Mouse (Mus musculus): ENCODE measurements around the gene Guk1. TPM values are rescaled to one million over a fixed set of nuclear protein-coding genes. Genes with fewer than 3 reads are reported as not detected.

Guk1 gene
- polyA plus RNA-seq (2014; fragmentation: Nextera tagmentation; extraction: Ambion mirVana) = 140 and 141 TPM in 2 replicates

DNA sequence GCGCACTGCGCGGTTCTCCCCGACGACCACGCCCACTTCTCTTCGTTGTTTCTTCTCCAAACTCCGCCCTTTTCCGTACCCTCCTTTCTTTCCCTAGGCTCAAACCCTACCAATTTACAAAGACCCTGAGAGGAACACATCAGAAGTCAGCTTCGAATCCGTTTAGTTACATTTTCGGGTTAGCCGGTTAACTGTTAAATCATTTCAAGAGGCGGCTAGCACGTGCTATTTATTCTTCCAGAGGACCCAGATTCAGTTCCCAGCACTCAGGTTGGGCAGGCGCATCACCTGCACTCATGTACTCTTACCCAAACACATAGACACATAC is at the start of gene Guk1:
TSS of gene Guk1 (minus strand) at position 154 of the 328 bp plus-strand sequence.
- Histone ChIP-seq H3K27me3 (ENCODE audit: insufficient read depth, low read length) (no peaks in the 10 kb centered on the region), H3K36me3 (ENCODE audit: insufficient read depth) (no peaks in the 10 kb centered on the region), H3K9ac (peak within 1 kb of the TSS; percentile 76), H3K4me3 (ENCODE audit: low read depth, low read length) (peak within 1 kb of the TSS; percentile 66), H3K4me2 (peak within 1 kb of the TSS; percentile 83), H3K27ac (ENCODE audit: low read depth) (peak within 1 kb of the TSS; percentile 94), H3K9me3 (ENCODE audit: low read depth, low read length) (no peaks in the 10 kb centered on the region), H3K4me1 (ENCODE audit: insufficient read depth) (peaks cover 6% of the 10 kb centered on the region; the same call in 1 of the 2 replicates)
- DNase-seq (no peak), ATAC-seq (ENCODE audit: insufficient read depth) (peak; percentile 26; the same call in 1 of the 2 replicates)
- no peak for TF ChIP-seq CTCF (IDR thresholded peaks at IDR 0.05; ENCODE audit: low read depth)
- WGBS = 4% methylated on average over 16 of the region's 16 CpGs

DNA sequence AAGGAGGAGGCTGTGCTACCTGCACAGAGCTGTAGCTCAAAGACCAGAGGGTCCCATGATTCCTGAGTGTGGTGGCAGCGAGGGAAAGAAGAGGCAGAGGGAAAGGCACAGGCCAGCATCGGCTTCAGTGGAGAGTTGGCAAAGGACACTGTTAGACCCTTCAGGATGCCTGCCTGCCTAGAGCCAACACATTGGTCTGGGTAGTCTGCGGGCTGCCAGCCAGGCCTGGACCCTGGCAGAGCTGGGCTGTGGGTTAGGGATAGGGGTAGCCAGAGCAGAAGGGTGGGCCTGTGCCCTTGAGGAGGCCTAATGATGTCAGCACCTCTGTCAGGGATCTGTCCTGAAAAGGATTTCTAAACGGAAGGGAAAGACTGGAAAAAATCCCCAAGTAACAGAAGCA is 47.8 kb upstream of the Guk1 start:
- WGBS = 76% methylated on average over 4 of the region's 4 CpGs
- no peaks in the 10 kb centered on the region for H3K27me3 ChIP-seq (ENCODE audit: insufficient read depth, low read length)
- TF ChIP-seq CTCF (IDR thresholded peaks at IDR 0.05; ENCODE audit: low read depth) = no peak
- H3K4me2 ChIP-seq = no peak overlapping the region
- H3K9me3 ChIP-seq (ENCODE audit: low read depth, low read length) = no peaks in the 10 kb centered on the region
- ATAC-seq (ENCODE audit: insufficient read depth) (no peak), DNase-seq (no peak)
- H3K4me1 ChIP-seq (ENCODE audit: insufficient read depth) = peaks cover 3% of the 10 kb centered on the region; the same call in 1 of the 2 replicates
- H3K4me3 ChIP-seq (ENCODE audit: low read depth, low read length) = no peak overlapping the region
- no peaks in the 10 kb centered on the region for H3K36me3 ChIP-seq (ENCODE audit: insufficient read depth)
- no peak overlapping the region for H3K9ac ChIP-seq
- H3K27ac ChIP-seq (ENCODE audit: low read depth) = no peak overlapping the region

DNA sequence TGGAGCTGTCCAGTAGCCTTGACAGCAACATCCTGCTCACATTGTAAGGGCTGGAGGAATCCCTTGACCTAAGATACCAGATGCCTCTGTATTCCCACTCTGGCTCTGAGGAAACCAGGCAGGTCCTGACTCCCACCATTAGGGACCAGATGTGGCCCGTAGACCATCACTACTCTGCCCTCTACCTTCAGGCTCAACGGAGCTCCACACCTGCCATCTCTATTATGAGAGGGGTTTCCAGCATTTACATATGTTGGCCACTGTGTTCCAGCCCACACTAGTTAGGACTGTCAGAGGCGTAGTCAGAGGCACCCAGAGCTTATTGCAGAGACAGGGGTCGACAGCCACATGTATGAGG is 47.4 kb upstream of the Guk1 start:
- H3K4me2 ChIP-seq = no peak overlapping the region
- no peaks in the 10 kb centered on the region for H3K9me3 ChIP-seq (ENCODE audit: low read depth, low read length)
- H3K27ac ChIP-seq (ENCODE audit: low read depth) = no peak overlapping the region
- TF ChIP-seq CTCF (IDR thresholded peaks at IDR 0.05; ENCODE audit: low read depth) = no peak
- no peak overlapping the region for H3K4me3 ChIP-seq (ENCODE audit: low read depth, low read length)
- H3K9ac ChIP-seq = no peak overlapping the region
- no peaks in the 10 kb centered on the region for H3K36me3 ChIP-seq (ENCODE audit: insufficient read depth)
- ATAC-seq (ENCODE audit: insufficient read depth) (no peak), DNase-seq (no peak)
- H3K4me1 ChIP-seq (ENCODE audit: insufficient read depth) = peaks cover 3% of the 10 kb centered on the region; the same call in 1 of the 2 replicates
- 43% methylated on average over 4 of the region's 4 CpGs for WGBS
- H3K27me3 ChIP-seq (ENCODE audit: insufficient read depth, low read length) = no peaks in the 10 kb centered on the region

DNA sequence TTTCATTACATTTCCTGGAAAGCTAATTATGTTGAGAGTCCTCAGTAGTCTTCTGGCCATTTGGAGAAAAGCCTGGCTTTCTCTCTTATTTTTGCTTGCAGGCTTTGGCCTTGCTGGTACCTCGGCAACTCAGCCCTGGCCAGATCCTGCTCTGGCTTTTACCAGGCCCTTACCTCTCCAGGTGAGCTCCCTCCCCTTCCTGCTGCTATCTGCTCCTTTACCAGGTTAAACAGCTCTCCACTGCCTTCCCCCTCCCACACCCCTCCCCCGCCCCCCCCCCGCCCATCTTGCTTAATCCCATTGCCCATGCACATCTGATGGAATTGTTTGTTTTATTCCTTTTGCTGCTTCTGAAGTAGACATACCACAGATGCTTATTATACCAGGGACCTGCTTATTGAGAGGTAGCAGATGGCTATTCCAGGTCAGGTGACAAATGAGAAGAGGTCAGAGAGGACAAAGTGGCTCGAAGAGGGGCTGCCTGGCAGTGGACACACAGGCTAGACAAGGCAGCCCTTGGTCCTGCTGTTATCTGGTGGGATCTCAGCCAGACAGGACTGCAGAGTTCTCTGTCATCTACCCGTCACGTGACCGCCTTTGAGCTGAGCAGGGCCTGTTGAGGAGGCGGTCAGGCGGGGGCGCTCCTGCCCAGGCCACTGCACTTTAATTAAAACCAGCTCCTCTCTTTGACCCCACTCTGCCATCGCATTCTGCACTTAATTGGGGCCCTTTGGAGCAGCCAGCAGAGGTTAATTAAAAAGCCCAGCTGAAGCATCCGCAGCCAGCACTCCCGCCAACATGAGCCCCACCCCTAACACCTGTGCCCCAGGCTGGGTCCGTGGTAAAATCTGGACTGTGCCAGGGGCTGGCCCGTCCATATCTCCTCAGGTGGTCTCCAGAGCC is 46.8 kb upstream of the Guk1 start:
- no peaks in the 10 kb centered on the region for H3K9me3 ChIP-seq (ENCODE audit: low read depth, low read length)
- peak; percentile 64 for TF ChIP-seq CTCF (IDR thresholded peaks at IDR 0.05; ENCODE audit: low read depth)
- DNase-seq (peak; percentile 61), ATAC-seq (ENCODE audit: insufficient read depth) (peak; percentile 70)
- no peaks in the 10 kb centered on the region for H3K27me3 ChIP-seq (ENCODE audit: insufficient read depth, low read length)
- no peak overlapping the region for H3K9ac ChIP-seq
- no peak overlapping the region for H3K4me2 ChIP-seq
- H3K36me3 ChIP-seq (ENCODE audit: insufficient read depth) = no peaks in the 10 kb centered on the region
- peaks cover 3% of the 10 kb centered on the region; the same call in 1 of the 2 replicates for H3K4me1 ChIP-seq (ENCODE audit: insufficient read depth)
- WGBS = 4% methylated on average over 14 of the region's 15 CpGs
- H3K4me3 ChIP-seq (ENCODE audit: low read depth, low read length) = no peak overlapping the region
- no peak overlapping the region for H3K27ac ChIP-seq (ENCODE audit: low read depth)

DNA sequence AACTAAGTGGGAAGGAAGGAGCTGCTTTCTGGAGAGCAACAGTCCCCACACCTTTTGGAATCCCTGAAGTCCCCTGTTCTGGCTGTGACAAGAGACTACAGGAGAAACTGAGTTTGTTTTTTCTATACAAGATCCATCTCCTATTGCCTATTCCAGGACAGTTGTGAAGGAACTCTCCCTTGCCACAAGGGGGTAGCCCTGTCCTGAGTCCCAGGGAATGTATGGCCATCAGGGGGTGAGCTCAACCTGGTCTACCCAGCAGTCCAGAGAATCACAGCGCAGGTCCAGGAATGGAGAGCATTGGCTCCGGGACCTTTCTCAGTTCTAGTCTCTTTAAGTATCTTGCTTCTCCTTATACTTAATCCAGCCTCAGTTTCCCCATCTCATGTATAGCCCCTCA is 40.8 kb upstream of the Guk1 start:
- peak; percentile 43 for TF ChIP-seq CTCF (IDR thresholded peaks at IDR 0.05; ENCODE audit: low read depth)
- no peak for ATAC-seq (ENCODE audit: insufficient read depth)
- no peak overlapping the region for H3K4me2 ChIP-seq
- DNase-seq = no peak
- H3K4me3 ChIP-seq (ENCODE audit: low read depth, low read length) = no peak overlapping the region
- WGBS = 51% methylated on average over 2 of the region's 2 CpGs
- H3K9ac ChIP-seq = no peak overlapping the region
- no peak overlapping the region for H3K27ac ChIP-seq (ENCODE audit: low read depth)
- H3K27me3 ChIP-seq (ENCODE audit: insufficient read depth, low read length) = no peaks in the 10 kb centered on the region
- no peaks in the 10 kb centered on the region for H3K4me1 ChIP-seq (ENCODE audit: insufficient read depth)
- H3K9me3 ChIP-seq (ENCODE audit: low read depth, low read length) = no peaks in the 10 kb centered on the region
- no peaks in the 10 kb centered on the region for H3K36me3 ChIP-seq (ENCODE audit: insufficient read depth)

DNA sequence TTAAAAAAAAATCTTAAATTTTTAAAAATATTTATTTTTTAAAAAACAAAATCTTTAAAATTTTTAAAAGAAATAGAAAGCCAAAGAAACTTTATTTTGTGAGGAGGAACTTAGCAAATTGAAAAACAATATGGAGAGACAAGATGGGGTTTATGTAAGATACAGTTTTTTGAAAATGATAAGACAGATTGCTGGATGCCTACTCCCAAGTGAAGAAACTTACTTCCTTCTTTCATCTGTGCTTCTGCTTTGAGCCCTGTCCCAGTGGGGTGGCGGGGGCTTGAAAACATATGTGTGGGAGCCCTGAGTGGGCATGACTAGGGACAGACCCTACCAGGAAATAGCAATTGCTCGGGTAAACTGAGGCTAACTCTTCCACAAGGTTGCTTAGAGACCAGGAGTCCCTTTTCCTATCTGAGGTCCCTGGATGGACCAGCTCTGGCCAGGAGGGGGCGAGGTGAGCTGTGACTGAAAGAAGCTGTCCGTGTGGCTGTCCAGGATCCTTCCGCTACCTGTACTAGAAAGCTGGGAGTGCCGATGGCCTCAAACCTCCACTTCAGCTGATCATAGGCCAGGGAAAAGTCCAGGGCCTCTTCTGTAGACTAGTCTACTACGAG is 38.2 kb upstream of the Guk1 start:
- H3K4me2 ChIP-seq = no peak overlapping the region
- 11% methylated on average over 7 of the region's 7 CpGs for WGBS

More for the DNA sequence above, 38.2 kb upstream of the Guk1 start:
- peaks cover 2% of the 10 kb centered on the region; the same call in 1 of the 2 replicates for H3K36me3 ChIP-seq (ENCODE audit: insufficient read depth)
- TF ChIP-seq CTCF (IDR thresholded peaks at IDR 0.05; ENCODE audit: low read depth) = peak; percentile 83
- DNase-seq = peak; percentile 77
- H3K9ac ChIP-seq = no peak overlapping the region
- H3K4me3 ChIP-seq (ENCODE audit: low read depth, low read length) = no peak overlapping the region
- no peak overlapping the region for H3K27ac ChIP-seq (ENCODE audit: low read depth)
- H3K27me3 ChIP-seq (ENCODE audit: insufficient read depth, low read length) = no peaks in the 10 kb centered on the region
- peaks cover 9% of the 10 kb centered on the region; the same call in 1 of the 2 replicates for H3K4me1 ChIP-seq (ENCODE audit: insufficient read depth)
- H3K9me3 ChIP-seq (ENCODE audit: low read depth, low read length) = no peaks in the 10 kb centered on the region
- ATAC-seq (ENCODE audit: insufficient read depth) = no peak

Measured in lung, embryonic 14.5 days (tissue).